Mouse (Mus musculus): ENCODE data around the gene Olfr467.
"Not testable (repeated sequence)": the region's sequence is repeated elsewhere in the genome, so short reads cannot be mapped to it uniquely, and the experiment has no call there.

Gene Olfr467

GRCm38 (mm10) chr7:107811963-107812362, at the start of gene Olfr467:
Gene Olfr467 (plus strand): TSS chr7:107812263.
- DNase-seq (ENCODE audit: low spot score in 2 of 2), result no peak

- DNase-seq (ENCODE audit: low spot score in 2 of 2), result no peak
Observed at GRCm38 (mm10) chr7:107770812-107771211, 41.3 kb upstream of the Olfr467 start.

- DNase-seq (ENCODE audit: low spot score in 2 of 2), result no peak
Observed at GRCm38 (mm10) chr7:107778216-107778615, 33.8 kb upstream of the Olfr467 start.

- no peak for DNase-seq (ENCODE audit: low spot score in 2 of 2)
Observed at GRCm38 (mm10) chr7:107779611-107780010, 32.5 kb upstream of the Olfr467 start.

- DNase-seq (ENCODE audit: low spot score in 2 of 2), result peak in 1 of 2 experiments; percentile 29
Observed at GRCm38 (mm10) chr7:107787977-107788620, 24.0 kb upstream of the Olfr467 start.

GRCm38 (mm10) chr7:107796500-107796899, 15.6 kb upstream of the Olfr467 start:
- no peak for DNase-seq (ENCODE audit: low spot score in 2 of 2)

GRCm38 (mm10) chr7:107801108-107801507, 11.0 kb upstream of the Olfr467 start, which contains the start of gene Ovch2:
Gene Ovch2 (minus strand): TSS chr7:107801208.
- no peak for DNase-seq (ENCODE audit: low spot score in 2 of 2)

GRCm38 (mm10) chr7:107802138-107802537, 9.9 kb upstream of the Olfr467 start:
- no peak for DNase-seq (ENCODE audit: low spot score in 2 of 2)

GRCm38 (mm10) chr7:107819442-107819841, 7.4 kb downstream of the Olfr467 start:
- DNase-seq (ENCODE audit: low spot score in 2 of 2), result no peak

- not testable (repeated sequence) for DNase-seq (ENCODE audit: low spot score in 2 of 2)
Observed at GRCm38 (mm10) chr7:107823867-107824266, 11.8 kb downstream of the Olfr467 start.

GRCm38 (mm10) chr7:107825441-107825840, 13.4 kb downstream of the Olfr467 start, which contains the start of gene Olfr469:
Gene Olfr469 (minus strand): TSS chr7:107825541.
- DNase-seq (ENCODE audit: low spot score in 2 of 2), result not testable (repeated sequence)

GRCm38 (mm10) chr7:107841719-107842118, 29.7 kb downstream of the Olfr467 start:
- DNase-seq (ENCODE audit: low spot score in 2 of 2), result no peak

GRCm38 (mm10) chr7:107847390-107847789, 35.3 kb downstream of the Olfr467 start, which contains the start of gene Olfr470:
Gene Olfr470 (minus strand): TSS chr7:107847490.
- not testable (repeated sequence) for DNase-seq (ENCODE audit: low spot score in 2 of 2)
